Mouse (Mus musculus) kidney, adult 2 months (tissue): ENCODE data around the gene Ncapg. TPM values are rescaled to one million over a fixed set of nuclear protein-coding genes. Genes with fewer than 3 reads are reported as not detected.

ENCODE experiments used
- DNase-seq: peaks from one replicate; pipeline ENCODE4 v3.0.0; 2021
- H3K27ac ChIP-seq: fragments of 200-500 bp; 2 replicates; pipeline ENCODE4 v1.5.1; 2012; ENCODE audit warnings: low read depth, low read length, control low read depth, inconsistent platforms; ENCODE audit not compliant: insufficient read depth
- H3K27me3 ChIP-seq: fragments of 200-500 bp; replicated peaks from 2 replicates; pipeline ENCODE4 v1.6.1; 2012; ENCODE audit warnings: mild to moderate bottlenecking, moderate library complexity, low read length, inconsistent platforms; ENCODE audit not compliant: control insufficient read depth, insufficient read depth
- H3K36me3 ChIP-seq: fragments of 200-500 bp; 2 replicates; pipeline ENCODE4 v1.6.1; 2012; ENCODE audit warnings: mild to moderate bottlenecking, moderate library complexity, low read length, inconsistent platforms; ENCODE audit not compliant: control insufficient read depth, insufficient read depth
- H3K4me1 ChIP-seq: fragments of 200-500 bp; 2 replicates; pipeline ENCODE4 v1.6.1; 2011; ENCODE audit warnings: low read length; ENCODE audit not compliant: control insufficient read depth, insufficient read depth
- H3K4me3 ChIP-seq: fragments of 200-500 bp; 2 replicates; pipeline ENCODE4 v1.5.1; 2011; ENCODE audit warnings: mild to moderate bottlenecking, low read depth, low read length, control low read depth; ENCODE audit not compliant: insufficient read depth
- CTCF ChIP-seq: fragments of 200-500 bp; conservative IDR thresholded peaks from 2 replicates; pipeline ENCODE4 v1.5.1; 2011; ENCODE audit warnings: low read depth, mild to moderate bottlenecking, control low read depth, low read length, moderate library complexity, mixed read lengths; ENCODE audit not compliant: insufficient read depth, insufficient read length
- POLR2A ChIP-seq: fragments of 200-500 bp; IDR thresholded peaks from one replicate; pipeline ENCODE4 v1.6.1; 2011; ENCODE audit warnings: low read depth, low read length, control low read depth
- WGBS: fragments of 180-500 bp; shearing (Covaris S2); methylation state at CpG from one replicate; pipeline ENCODE4 v1.1.7; 2018; 5-methylcytosine and 5-hydroxymethylcytosine counted together
- polyA plus RNA-seq: library from polyadenylated mRNA; depleted of rRNA; stranded (reverse); fragments of >200 nt; gene quantifications from 2 replicates; pipeline ENCODE4 v1.2.3, GENCODE M21; 2012; rRNA removed

Gene Ncapg
- polyA plus RNA-seq, 1 experiment, result 0.14 TPM

- no peak for DNase-seq
- WGBS, result 89% methylated on average over 6 of the region's 6 CpGs
- Histone ChIP-seq H3K4me1 (no peaks in the 10 kb centered on the region), H3K36me3 (no peaks in the 10 kb centered on the region), H3K27ac (no peak overlapping the region), H3K4me3 (no peak overlapping the region), H3K27me3 (no peaks in the 10 kb centered on the region)
- TF ChIP-seq CTCF (no peak), POLR2A (no peak)
These were observed 22.0 kb downstream of the Ncapg start for GRCm38 (mm10) chr5:45691678-45692077.

- Histone ChIP-seq H3K4me3 (no peak overlapping the region), H3K27ac (no peak overlapping the region), H3K27me3 (no peaks in the 10 kb centered on the region), H3K4me1 (no peaks in the 10 kb centered on the region), H3K36me3 (no peaks in the 10 kb centered on the region)
- no peak for DNase-seq
- 98% methylated on average over 2 of the region's 2 CpGs for WGBS
- no peak for TF ChIP-seq POLR2A
These were observed 37.1 kb downstream of the Ncapg start for GRCm38 (mm10) chr5:45706811-45707210.

GRCm38 (mm10) chr5:45709653-45710052, 39.9 kb downstream of the Ncapg start:
- 95% methylated on average over 2 of the region's 2 CpGs for WGBS
- H3K36me3 ChIP-seq, result no peaks in the 10 kb centered on the region
- H3K27me3 ChIP-seq, result no peaks in the 10 kb centered on the region
- H3K27ac ChIP-seq, result no peak overlapping the region
- H3K4me3 ChIP-seq, result no peak overlapping the region
- no peak for DNase-seq
- no peaks in the 10 kb centered on the region for H3K4me1 ChIP-seq
- no peak for TF ChIP-seq POLR2A
- no peak for TF ChIP-seq CTCF

- H3K27me3 ChIP-seq, result no peaks in the 10 kb centered on the region
- WGBS, result 92% methylated on average over 6 of the region's 6 CpGs
- no peak overlapping the region for H3K4me3 ChIP-seq
- DNase-seq, result no peak
- no peak for TF ChIP-seq CTCF
- TF ChIP-seq POLR2A, result no peak
- H3K27ac ChIP-seq, result no peak overlapping the region
- H3K36me3 ChIP-seq, result no peaks in the 10 kb centered on the region
- no peaks in the 10 kb centered on the region for H3K4me1 ChIP-seq
These were observed 49.2 kb downstream of the Ncapg start for GRCm38 (mm10) chr5:45718848-45719488.

GRCm38 (mm10) chr5:45733751-45734150, 64.0 kb downstream of the Ncapg start:
- 45% methylated on average over 2 of the region's 2 CpGs for WGBS

GRCm38 (mm10) chr5:45737911-45738310, 68.2 kb downstream of the Ncapg start:
- Histone ChIP-seq H3K4me1 (no peaks in the 10 kb centered on the region), H3K27ac (no peak overlapping the region), H3K4me3 (no peak overlapping the region), H3K36me3 (no peaks in the 10 kb centered on the region), H3K27me3 (no peaks in the 10 kb centered on the region)
- TF ChIP-seq POLR2A (no peak), CTCF (no peak)
- 90% methylated on average over 1 of the region's 1 CpGs for WGBS
- no peak for DNase-seq

More at GRCm38 (mm10) chr5:45733751-45734150, 64.0 kb downstream of the Ncapg start:
- H3K36me3 ChIP-seq, result no peaks in the 10 kb centered on the region
- H3K27me3 ChIP-seq, result no peaks in the 10 kb centered on the region
- H3K4me1 ChIP-seq, result no peaks in the 10 kb centered on the region
- DNase-seq, result no peak
- TF ChIP-seq CTCF, result no peak
- no peak for TF ChIP-seq POLR2A
- no peak overlapping the region for H3K27ac ChIP-seq
- no peak overlapping the region for H3K4me3 ChIP-seq

Other genes with a start within 250 kb of the Ncapg start
- 415 and 434 TPM in 2 replicates for gene Qdpr, start 219.7 kb upstream of the Ncapg start, polyA plus RNA-seq
- gene Clrn2, start 216.2 kb upstream of the Ncapg start, polyA plus RNA-seq, result not detected in 2 replicates
- 93.2 and 96.5 TPM in 2 replicates for gene Lap3, start 176.5 kb upstream of the Ncapg start, polyA plus RNA-seq
- gene Med28, start 149.7 kb upstream of the Ncapg start, polyA plus RNA-seq, result 173 and 194 TPM in 2 replicates
- gene Fam184b, start 30.3 kb upstream of the Ncapg start, polyA plus RNA-seq, result 0.11 and 0.14 TPM in 2 replicates
- 1.1 and 1.6 TPM in 2 replicates for gene Lcorl, start 187.7 kb downstream of the Ncapg start, polyA plus RNA-seq